Mouse (Mus musculus): ENCODE results near the gene Aggf1. TPM values are rescaled to one million over a fixed set of nuclear protein-coding genes. Genes with fewer than 3 reads are reported as not detected.

Gene Aggf1
- polyA plus RNA-seq, 1 experiment from 2014 or later: 35.1 TPM

DNA sequence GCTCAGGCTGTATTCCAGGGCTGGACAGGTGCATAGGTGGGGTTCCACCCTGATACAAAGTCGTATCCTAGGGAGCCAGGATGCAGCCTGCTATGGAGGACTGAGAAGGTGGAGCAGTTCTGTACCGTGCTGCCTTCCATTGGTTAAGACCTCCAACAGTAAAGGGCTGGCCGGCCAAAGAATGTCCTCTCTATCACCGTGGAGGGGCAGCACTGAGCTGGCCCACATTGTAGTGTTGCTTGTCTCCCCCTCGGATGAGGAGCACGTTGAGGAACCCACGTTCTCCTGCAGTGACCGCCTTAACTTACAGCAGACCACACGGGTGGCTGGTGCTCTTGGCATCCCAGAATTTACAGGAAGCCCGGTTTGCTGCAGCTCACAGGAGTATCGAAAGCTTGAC lies 44.6 kb downstream of the Aggf1 start:
- Histone ChIP-seq H3K4me2 (replicated peaks) (no peak overlapping the region), H3K9me3 (replicated peaks) (no peaks in the 10 kb centered on the region), H3K9ac (no peak overlapping the region), H3K4me1 (peaks cover 21% of the 10 kb centered on the region), H3K27me3 (no peaks in the 10 kb centered on the region), H3K4me3 (replicated peaks) (no peak overlapping the region), H3K36me3 (no peaks in the 10 kb centered on the region), H3K27ac (replicated peaks) (no peak overlapping the region)
- ATAC-seq (ENCODE audit: insufficient number of reproducible peaks, low FRiP score, low TSS enrichment, low read depth): no peak
- WGBS: 61% methylated on average over 11 of the region's 11 CpGs

DNA sequence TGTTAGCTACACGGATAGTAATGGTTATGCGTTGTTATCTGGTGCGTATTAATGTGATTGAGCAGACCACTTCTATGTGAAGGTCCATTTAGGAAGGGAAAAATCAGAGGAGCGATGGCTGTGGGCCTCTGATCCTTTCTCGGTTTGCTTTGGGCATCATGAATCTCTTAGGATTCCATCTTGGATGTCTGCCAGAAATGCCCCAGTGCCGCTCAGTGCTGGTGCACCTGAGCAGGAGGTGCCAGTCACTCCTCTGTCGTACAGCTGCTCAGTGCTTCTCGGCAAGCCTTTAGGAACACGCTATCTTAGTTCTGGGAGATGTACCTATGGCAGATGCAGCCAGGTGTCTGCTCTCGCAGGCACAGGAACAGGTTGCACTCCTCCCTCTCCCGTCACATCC lies 46.4 kb downstream of the Aggf1 start:
- WGBS: 75% methylated on average over 11 of the region's 11 CpGs
- Histone ChIP-seq H3K4me1 (peaks cover 21% of the 10 kb centered on the region), H3K4me2 (replicated peaks) (no peak overlapping the region), H3K4me3 (replicated peaks) (no peak overlapping the region), H3K27me3 (no peaks in the 10 kb centered on the region), H3K27ac (replicated peaks) (no peak overlapping the region), H3K9me3 (replicated peaks) (no peaks in the 10 kb centered on the region), H3K9ac (no peak overlapping the region), H3K36me3 (no peaks in the 10 kb centered on the region)
- ATAC-seq (ENCODE audit: insufficient number of reproducible peaks, low FRiP score, low TSS enrichment, low read depth): no peak

- ATAC-seq (ENCODE audit: insufficient number of reproducible peaks, low FRiP score, low TSS enrichment, low read depth): no peak
- H3K27me3 ChIP-seq: no peaks in the 10 kb centered on the region
- peak overlapping the region; percentile 18; the same call in 1 of the 2 replicates for H3K9ac ChIP-seq
- peak overlapping the region; percentile 84 for H3K4me2 ChIP-seq (replicated peaks)
- H3K9me3 ChIP-seq (replicated peaks): no peaks in the 10 kb centered on the region
- 6% methylated on average over 5 of the region's 5 CpGs for WGBS
- peaks cover 21% of the 10 kb centered on the region for H3K4me1 ChIP-seq
- H3K4me3 ChIP-seq (replicated peaks): peak overlapping the region; percentile 80
- no peaks in the 10 kb centered on the region for H3K36me3 ChIP-seq
- H3K27ac ChIP-seq (replicated peaks): peak overlapping the region; percentile 99
Observed at GRCm38 (mm10) chr13:95327345-95327741, 47.8 kb downstream of the Aggf1 start.

DNA sequence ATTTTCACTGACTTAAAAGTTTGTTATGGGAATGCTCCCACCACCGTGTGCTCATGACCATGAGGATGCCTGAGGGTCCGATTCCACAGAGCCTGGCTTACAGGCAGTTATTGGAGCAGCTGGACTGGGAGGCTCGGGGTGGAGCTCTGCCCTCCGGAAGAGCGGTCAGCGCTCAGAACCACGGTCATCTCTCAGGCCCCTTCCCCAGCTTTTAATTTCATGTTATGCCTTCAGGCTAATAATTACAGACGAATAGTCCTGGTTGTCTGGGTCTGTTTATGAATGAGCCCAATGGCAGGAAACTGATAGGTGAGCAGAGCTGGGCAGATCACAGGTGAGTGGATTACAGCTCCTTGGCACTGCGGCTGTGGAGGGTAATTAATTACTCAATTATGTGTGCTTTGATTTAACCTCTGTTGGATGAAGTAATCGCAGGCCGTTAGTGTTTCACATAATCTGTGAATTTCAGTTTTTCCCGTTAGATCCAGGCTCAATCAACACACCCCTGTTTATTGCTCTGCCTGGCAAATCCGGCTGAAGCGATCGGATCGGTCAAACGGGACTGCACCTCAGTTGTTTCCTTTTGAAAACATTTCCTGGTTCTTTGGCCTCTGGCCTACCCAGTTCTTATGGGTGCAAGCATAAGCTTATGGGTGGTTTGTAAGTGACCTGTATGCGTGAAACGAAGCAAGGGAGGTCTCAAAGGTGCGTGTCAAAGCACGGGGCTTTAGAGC lies 48.4 kb downstream of the Aggf1 start:
- peak overlapping the region; percentile 99 for H3K27ac ChIP-seq (replicated peaks)
- no peaks in the 10 kb centered on the region for H3K9me3 ChIP-seq (replicated peaks)
- H3K4me2 ChIP-seq (replicated peaks): peak overlapping the region; percentile 84
- no peaks in the 10 kb centered on the region for H3K27me3 ChIP-seq
- no peaks in the 10 kb centered on the region for H3K36me3 ChIP-seq
- peaks cover 21% of the 10 kb centered on the region for H3K4me1 ChIP-seq
- no peak for ATAC-seq (ENCODE audit: insufficient number of reproducible peaks, low FRiP score, low TSS enrichment, low read depth)
- peak overlapping the region; percentile 18 for H3K9ac ChIP-seq
- peak overlapping the region; percentile 80 for H3K4me3 ChIP-seq (replicated peaks)
- 5% methylated on average over 21 of the region's 21 CpGs for WGBS

DNA sequence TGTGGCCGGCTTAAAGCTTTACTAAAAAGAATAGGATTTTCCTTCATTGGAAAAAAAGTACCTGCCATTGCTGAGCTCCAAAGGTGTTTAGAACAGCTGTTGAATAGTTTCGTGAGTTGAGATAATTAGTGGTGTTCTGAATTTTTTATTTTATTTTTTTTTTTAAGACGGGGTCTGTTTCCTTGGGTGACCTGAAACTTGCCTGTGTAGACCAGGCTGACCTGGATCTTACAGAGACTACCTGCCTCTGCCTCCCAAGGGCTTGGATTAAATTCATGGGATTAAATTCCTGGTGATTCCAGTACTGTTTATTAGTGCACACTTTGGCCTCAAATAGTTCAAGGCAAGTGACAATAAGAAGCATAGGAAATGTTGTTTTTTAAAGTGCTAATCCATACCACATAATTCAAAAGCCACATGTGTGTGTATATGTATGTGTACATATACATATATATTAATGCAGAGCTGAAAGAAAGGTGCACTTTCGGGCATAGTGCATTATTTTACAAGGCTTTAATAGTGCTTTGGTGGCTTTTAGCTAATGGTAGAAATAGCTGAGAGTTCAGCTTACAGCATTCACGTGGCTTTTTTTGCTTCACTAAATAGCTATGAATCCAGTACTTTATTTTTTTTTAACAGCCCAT lies 49.1 kb downstream of the Aggf1 start:
- H3K36me3 ChIP-seq: no peaks in the 10 kb centered on the region
- no peak for ATAC-seq (ENCODE audit: insufficient number of reproducible peaks, low FRiP score, low TSS enrichment, low read depth)
- no peaks in the 10 kb centered on the region for H3K27me3 ChIP-seq
- peak overlapping the region; percentile 86; the same call in 1 of the 2 replicates for H3K9ac ChIP-seq
- peak overlapping the region; percentile 84 for H3K4me2 ChIP-seq (replicated peaks)
- peak overlapping the region; percentile 99 for H3K27ac ChIP-seq (replicated peaks)
- H3K4me1 ChIP-seq: peaks cover 21% of the 10 kb centered on the region
- H3K4me3 ChIP-seq (replicated peaks): peak overlapping the region; percentile 80
- 6% methylated on average over 5 of the region's 5 CpGs for WGBS
- no peaks in the 10 kb centered on the region for H3K9me3 ChIP-seq (replicated peaks)

DNA sequence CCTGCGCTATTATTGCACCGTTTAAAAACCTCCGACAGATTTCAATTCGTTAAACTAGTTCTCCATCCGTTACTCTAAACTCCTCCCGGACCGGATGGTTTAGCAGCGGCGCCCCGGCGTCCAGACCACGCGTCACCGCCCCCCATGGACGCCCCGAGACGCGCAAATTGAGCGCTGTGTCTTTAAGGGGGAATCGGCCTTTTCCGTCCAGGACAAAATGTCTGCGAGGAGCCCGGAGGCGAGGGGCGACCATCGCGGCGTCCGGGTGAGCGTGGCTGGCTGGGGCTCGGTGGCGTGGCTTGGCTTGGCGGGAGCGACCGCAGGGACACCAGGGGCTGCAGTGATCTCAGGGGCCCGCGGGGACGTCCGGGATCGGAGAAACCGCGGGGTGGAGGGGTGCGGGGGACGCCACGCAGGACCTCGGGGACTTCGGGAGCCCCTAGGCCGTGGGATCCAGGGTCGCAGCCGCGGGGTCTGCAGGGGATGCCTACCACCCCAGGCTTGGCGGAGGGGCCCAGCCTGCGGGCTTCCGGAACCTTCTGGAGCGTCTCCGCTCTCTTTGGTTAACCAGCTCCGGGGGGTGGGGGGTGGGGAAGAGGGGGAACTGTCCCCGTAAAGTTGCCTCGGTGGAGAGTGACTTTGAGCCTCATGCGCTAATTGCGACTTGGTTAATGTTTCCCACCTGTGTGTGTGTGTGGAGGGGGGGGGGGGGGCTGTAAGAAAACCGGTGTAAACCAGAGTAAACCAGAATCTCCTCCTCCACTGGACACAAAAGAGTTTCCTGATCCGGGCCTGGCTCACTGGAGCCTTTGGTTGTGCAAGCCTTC lies 49.9 kb downstream of the Aggf1 start:
- H3K36me3 ChIP-seq: no peaks in the 10 kb centered on the region

DNA sequence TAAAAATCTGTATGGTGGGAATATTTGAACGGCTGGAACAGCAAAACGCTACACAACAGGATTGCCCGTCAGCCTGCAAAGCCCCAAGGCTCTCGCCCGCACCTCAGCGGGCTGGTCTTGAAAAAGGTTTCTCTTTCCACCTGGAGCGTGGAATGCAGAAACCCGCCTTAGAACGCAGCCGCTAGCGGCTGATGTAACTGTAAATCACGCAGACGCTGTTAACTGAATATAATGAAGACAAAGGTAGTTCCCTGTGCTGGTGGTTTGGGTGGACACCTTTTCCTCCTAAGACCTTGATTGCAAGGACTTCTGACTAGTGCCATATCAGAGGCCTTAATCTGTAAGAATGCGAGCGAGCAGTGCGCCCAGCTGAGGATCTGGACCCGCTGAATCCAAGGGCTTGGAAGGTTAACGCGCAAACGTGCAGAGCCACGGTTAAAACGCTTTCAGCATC lies 50.5 kb downstream of the Aggf1 start:
- under 1% methylated on average over 22 of the region's 22 CpGs for WGBS
- ATAC-seq (ENCODE audit: insufficient number of reproducible peaks, low FRiP score, low TSS enrichment, low read depth): peak; percentile 12; the same call in 1 of the 2 replicates

More for the DNA sequence above, 49.9 kb downstream of the Aggf1 start:
- H3K27me3 ChIP-seq: no peaks in the 10 kb centered on the region
- H3K4me2 ChIP-seq (replicated peaks): peak overlapping the region; percentile 84
- H3K4me3 ChIP-seq (replicated peaks): peak overlapping the region; percentile 80
- WGBS: under 1% methylated on average over 63 of the region's 63 CpGs
- H3K27ac ChIP-seq (replicated peaks): peak overlapping the region; percentile 99
- peak; percentile 62 for ATAC-seq (ENCODE audit: insufficient number of reproducible peaks, low FRiP score, low TSS enrichment, low read depth)
- H3K9me3 ChIP-seq (replicated peaks): no peaks in the 10 kb centered on the region
- H3K9ac ChIP-seq: peak overlapping the region; percentile 86
- peaks cover 21% of the 10 kb centered on the region for H3K4me1 ChIP-seq

GRCm38 (mm10) chr13:95323950-95324625 lies 51.1 kb downstream of the Aggf1 start:
- Histone ChIP-seq H3K4me3 (replicated peaks) (peak overlapping the region; percentile 80), H3K27ac (replicated peaks) (peak overlapping the region; percentile 99), H3K9me3 (replicated peaks) (no peaks in the 10 kb centered on the region), H3K27me3 (no peaks in the 10 kb centered on the region), H3K36me3 (no peaks in the 10 kb centered on the region), H3K4me1 (peaks cover 26% of the 10 kb centered on the region), H3K4me2 (replicated peaks) (peak overlapping the region; percentile 84), H3K9ac (peak overlapping the region; percentile 86)
- WGBS: 23% methylated on average over 15 of the region's 15 CpGs
- no peak for ATAC-seq (ENCODE audit: insufficient number of reproducible peaks, low FRiP score, low TSS enrichment, low read depth)

More for the DNA sequence above, 50.5 kb downstream of the Aggf1 start:
- H3K27ac ChIP-seq (replicated peaks): peak overlapping the region; percentile 99
- H3K9me3 ChIP-seq (replicated peaks): no peaks in the 10 kb centered on the region
- peaks cover 25% of the 10 kb centered on the region for H3K4me1 ChIP-seq
- H3K36me3 ChIP-seq: no peaks in the 10 kb centered on the region
- peak overlapping the region; percentile 86 for H3K9ac ChIP-seq
- H3K27me3 ChIP-seq: no peaks in the 10 kb centered on the region
- H3K4me3 ChIP-seq (replicated peaks): peak overlapping the region; percentile 80
- H3K4me2 ChIP-seq (replicated peaks): peak overlapping the region; percentile 84

DNA sequence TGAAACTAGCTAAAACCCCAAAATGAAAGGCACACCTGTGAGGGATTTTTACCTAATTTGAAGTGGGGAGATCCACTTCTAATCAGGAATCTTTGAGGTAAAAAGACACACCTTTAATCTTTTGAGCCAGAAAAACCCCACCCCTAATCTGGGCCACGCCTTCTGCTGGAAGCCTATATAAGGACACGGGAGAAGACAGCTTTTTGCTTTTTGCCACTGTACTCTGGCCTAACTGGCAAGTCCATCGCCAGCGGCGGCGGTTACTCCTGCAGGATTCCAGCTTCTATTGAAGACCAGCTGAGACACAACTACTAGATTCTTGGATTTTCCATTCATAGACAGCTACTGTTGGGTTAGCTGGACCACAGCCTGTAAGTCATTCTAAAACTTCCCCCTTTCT lies 51.8 kb downstream of the Aggf1 start, which contains the start of gene Zbed3:
TSS of gene Zbed3 (plus strand) at position 213 of the 400 bp plus-strand sequence.
- ATAC-seq (ENCODE audit: insufficient number of reproducible peaks, low FRiP score, low TSS enrichment, low read depth): no peak
- H3K27me3 ChIP-seq: no peaks in the 10 kb centered on the region
- peak within 1 kb of the TSS; percentile 86 for H3K9ac ChIP-seq
- H3K36me3 ChIP-seq: no peaks in the 10 kb centered on the region
- H3K27ac ChIP-seq (replicated peaks): peak within 1 kb of the TSS; percentile 99
- H3K4me1 ChIP-seq: peaks cover 24% of the 10 kb centered on the region
- peak within 1 kb of the TSS; percentile 80 for H3K4me3 ChIP-seq (replicated peaks)
- WGBS: 91% methylated on average over 6 of the region's 6 CpGs
- peak within 1 kb of the TSS; percentile 84 for H3K4me2 ChIP-seq (replicated peaks)
- no peaks in the 10 kb centered on the region for H3K9me3 ChIP-seq (replicated peaks)

GRCm38 (mm10) chr13:95320451-95320850 lies 54.7 kb downstream of the Aggf1 start:
- H3K4me2 ChIP-seq (replicated peaks): no peak overlapping the region
- WGBS: 18% methylated on average over 4 of the region's 4 CpGs
- no peaks in the 10 kb centered on the region for H3K36me3 ChIP-seq
- ATAC-seq (ENCODE audit: insufficient number of reproducible peaks, low FRiP score, low TSS enrichment, low read depth): no peak
- H3K27ac ChIP-seq (replicated peaks): peak overlapping the region; percentile 35
- H3K9ac ChIP-seq: no peak overlapping the region
- no peak overlapping the region for H3K4me3 ChIP-seq (replicated peaks)
- no peaks in the 10 kb centered on the region for H3K9me3 ChIP-seq (replicated peaks)
- H3K4me1 ChIP-seq: 0 out of 2 replicates have a peak, but pooled peaks cover 5% of the 10 kb centered on the region
- no peaks in the 10 kb centered on the region for H3K27me3 ChIP-seq

All from embryonic facial prominence, embryonic 15.5 days (tissue).